In the genomic region with DNA sequence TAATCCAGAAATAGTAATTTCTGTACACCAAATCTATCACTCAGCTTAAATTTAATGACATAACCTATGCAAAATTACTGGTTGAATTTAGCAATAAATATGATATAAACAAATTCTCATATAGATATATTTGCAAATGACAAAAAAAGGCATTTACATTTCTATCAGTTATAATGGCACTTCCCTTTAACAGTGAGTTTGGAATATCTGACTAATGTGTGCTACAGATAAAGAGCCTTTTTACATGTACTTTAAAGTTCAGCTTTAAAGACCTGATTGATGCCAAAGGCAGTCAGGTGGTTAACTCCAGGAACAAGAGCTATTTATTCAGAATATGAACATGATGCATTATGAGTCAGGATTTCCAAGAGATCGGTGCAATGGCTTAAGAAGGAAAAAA, we compare ENCODE assay signal across 27 mouse cellular contexts.
"Had no signal": no experiment of that assay in that cellular context is flagged by ENCODE, and none has a peak within 500 bp of the region (broad histone marks: within the 10 kb centered on the region; RNA-seq: fewer than 3 reads in every experiment).

No protein-coding gene starts in this region.

- H3K27ac ChIP-seq: embryonic facial prominence, embryonic 10.5 days; embryonic facial prominence, embryonic 12.5 days; embryonic facial prominence, embryonic 13.5 days; embryonic facial prominence, embryonic 15.5 days; forebrain, embryonic 10.5 days; forebrain, embryonic 12.5 days; forebrain, embryonic 13.5 days; forebrain, embryonic 15.5 days; gastrocnemius, adult 2 months; heart, adult 2 months; heart, embryonic 10.5 days had no signal

- ATAC-seq: forebrain, embryonic 13.5 days; forebrain, embryonic 14.5 days; forebrain, embryonic 15.5 days; forebrain, embryonic 16.5 days; forebrain, postnatal 0 days had no signal

- H3K9ac ChIP-seq: embryonic facial prominence, embryonic 12.5 days; embryonic facial prominence, embryonic 13.5 days; embryonic facial prominence, embryonic 15.5 days; forebrain, embryonic 12.5 days; forebrain, embryonic 13.5 days; forebrain, embryonic 15.5 days; forebrain, postnatal 0 days had no signal

- H3K27me3 ChIP-seq: embryonic facial prominence, embryonic 12.5 days; embryonic facial prominence, embryonic 13.5 days; embryonic facial prominence, embryonic 15.5 days; forebrain, embryonic 12.5 days; forebrain, embryonic 13.5 days; forebrain, embryonic 15.5 days had no signal

- H3K4me1 ChIP-seq: embryonic facial prominence, embryonic 10.5 days; embryonic facial prominence, embryonic 12.5 days; embryonic facial prominence, embryonic 13.5 days; embryonic facial prominence, embryonic 15.5 days; forebrain, embryonic 10.5 days; forebrain, embryonic 12.5 days; forebrain, embryonic 13.5 days; forebrain, embryonic 15.5 days; heart, embryonic 10.5 days had no signal

- H3K36me3 ChIP-seq: embryonic facial prominence, embryonic 10.5 days; embryonic facial prominence, embryonic 12.5 days; embryonic facial prominence, embryonic 13.5 days; embryonic facial prominence, embryonic 15.5 days; forebrain, embryonic 10.5 days; forebrain, embryonic 12.5 days; forebrain, embryonic 15.5 days; heart, embryonic 10.5 days had no signal

- H3K4me3 ChIP-seq: embryonic facial prominence, embryonic 10.5 days; embryonic facial prominence, embryonic 12.5 days; embryonic facial prominence, embryonic 13.5 days; embryonic facial prominence, embryonic 15.5 days; erythroblast, embryonic 14.5 days; forebrain, embryonic 10.5 days; forebrain, embryonic 12.5 days; forebrain, embryonic 13.5 days; forebrain, embryonic 15.5 days; gastrocnemius, adult 2 months; heart, adult 2 months; heart, embryonic 10.5 days had no signal

- H3K9me3 ChIP-seq: embryonic facial prominence, embryonic 10.5 days; embryonic facial prominence, embryonic 12.5 days; embryonic facial prominence, embryonic 13.5 days; embryonic facial prominence, embryonic 15.5 days; forebrain, embryonic 10.5 days; forebrain, embryonic 12.5 days; forebrain, embryonic 13.5 days; forebrain, embryonic 15.5 days; heart, embryonic 10.5 days had no signal

- DNase-seq: cerebellum, adult 9-11 months; cerebellum, postnatal 10 days; cerebellum, postnatal 14 days; cerebellum, postnatal 25 days; cerebellum, postnatal 36 days; embryo, embryonic 11 days; forebrain, postnatal 0 days; gastrocnemius, adult 2 months; gastrocnemius, postnatal 10 days; gastrocnemius, postnatal 14 days; gastrocnemius, postnatal 25 days; gastrocnemius, postnatal 36 days; heart, adult 11 months; heart, adult 18-20 months; heart, adult 2 months had no signal
